Mouse (Mus musculus) forebrain, embryonic 10.5 days (tissue): Measurements from ENCODE around the gene Cnga2. TPM values are rescaled to one million over a fixed set of nuclear protein-coding genes. Genes with fewer than 3 reads are reported as not detected.
A peak's percentile ranks its signal among the peaks of the same experiment; 100 is the strongest.

Source experiments
- DNase-seq: peaks from one replicate; pipeline ENCODE4 v3.0.0-alpha.2; 2017; ENCODE audit warnings: low spot score; ENCODE audit errors: extremely low spot score
- H3K27ac ChIP-seq: fragments of 300-500 bp; sonication (generic); 2 replicates; pipeline ENCODE4 v1.5.1; 2016; ENCODE audit warnings: mild to moderate bottlenecking
- H3K27me3 ChIP-seq: fragments of 300-500 bp; sonication (generic); 2 replicates; pipeline ENCODE4 v1.6.1; 2016; ENCODE audit warnings: mild to moderate bottlenecking; ENCODE audit not compliant: poor library complexity, severe bottlenecking
- H3K36me3 ChIP-seq: fragments of 300-500 bp; sonication (generic); replicated peaks from 2 replicates; pipeline ENCODE4 v1.6.1; 2016; ENCODE audit warnings: mild to moderate bottlenecking, moderate library complexity
- H3K4me1 ChIP-seq: fragments of 300-500 bp; sonication (generic); 2 replicates; pipeline ENCODE4 v1.6.1; 2016
- H3K4me3 ChIP-seq: fragments of 300-500 bp; sonication (generic); 2 replicates; pipeline ENCODE4 v1.5.1; 2016; ENCODE audit warnings: mild to moderate bottlenecking, moderate library complexity
- H3K9me3 ChIP-seq: fragments of 300-500 bp; sonication (generic); 2 replicates; pipeline ENCODE4 v1.6.1; 2016; ENCODE audit warnings: mild to moderate bottlenecking, moderate library complexity
- WGBS: fragments of 180-500 bp; shearing (Covaris S2); methylation state at CpG from one replicate; pipeline ENCODE4 v1.1.7; 2016; 5-methylcytosine and 5-hydroxymethylcytosine counted together
- polyA plus RNA-seq: library from polyadenylated mRNA; unstranded; fragments of >200 nt; fragmentation: Nextera tagmentation; extraction: Ambion mirVana; gene quantifications from 2 replicates; pipeline ENCODE4 v1.2.1, GENCODE M21; 2016

Cnga2 gene
- polyA plus RNA-seq, 1 experiment from 2014 or later: 0.07 TPM

- H3K4me3 ChIP-seq: no peak overlapping the region
- no peaks in the 10 kb centered on the region for H3K27me3 ChIP-seq
- 91% methylated on average over 1 of the region's 1 CpGs for WGBS
- H3K36me3 ChIP-seq: no peaks in the 10 kb centered on the region
- no peak overlapping the region for H3K27ac ChIP-seq
- DNase-seq: no peak
- H3K9me3 ChIP-seq: no peaks in the 10 kb centered on the region
- no peaks in the 10 kb centered on the region for H3K4me1 ChIP-seq
These were observed 7.9 kb upstream of the Cnga2 start for GRCm38 (mm10) chrX:71983775-71984174.

GRCm38 (mm10) chrX:71995972-71996371, 4.3 kb downstream of the Cnga2 start:
- DNase-seq: no peak
- no peaks in the 10 kb centered on the region for H3K36me3 ChIP-seq
- H3K9me3 ChIP-seq: no peaks in the 10 kb centered on the region
- 77% methylated on average over 1 of the region's 1 CpGs for WGBS
- no peak overlapping the region for H3K27ac ChIP-seq
- H3K27me3 ChIP-seq: peaks cover 21% of the 10 kb centered on the region
- no peaks in the 10 kb centered on the region for H3K4me1 ChIP-seq
- no peak overlapping the region for H3K4me3 ChIP-seq

GRCm38 (mm10) chrX:72009930-72010329, 18.3 kb downstream of the Cnga2 start:
- Histone ChIP-seq H3K4me3 (no peak overlapping the region), H3K27ac (no peak overlapping the region), H3K9me3 (no peaks in the 10 kb centered on the region), H3K4me1 (no peaks in the 10 kb centered on the region), H3K27me3 (no peaks in the 10 kb centered on the region), H3K36me3 (no peaks in the 10 kb centered on the region)
- no peak for DNase-seq

GRCm38 (mm10) chrX:72012236-72012635, 20.6 kb downstream of the Cnga2 start:
- no peak for DNase-seq
- Histone ChIP-seq H3K36me3 (no peaks in the 10 kb centered on the region), H3K27me3 (no peaks in the 10 kb centered on the region), H3K9me3 (no peaks in the 10 kb centered on the region), H3K4me1 (no peaks in the 10 kb centered on the region), H3K27ac (no peak overlapping the region), H3K4me3 (no peak overlapping the region)
- 74% methylated on average over 9 of the region's 9 CpGs for WGBS

- 32% methylated on average over 3 of the region's 3 CpGs for WGBS
- no peaks in the 10 kb centered on the region for H3K4me1 ChIP-seq
- H3K9me3 ChIP-seq: no peaks in the 10 kb centered on the region
- H3K36me3 ChIP-seq: no peaks in the 10 kb centered on the region
- H3K27me3 ChIP-seq: no peaks in the 10 kb centered on the region
- no peak overlapping the region for H3K27ac ChIP-seq
- no peak overlapping the region for H3K4me3 ChIP-seq
- DNase-seq: peak; percentile 18
These were observed 21.2 kb downstream of the Cnga2 start for GRCm38 (mm10) chrX:72012804-72013203.

GRCm38 (mm10) chrX:72022241-72022640, 30.6 kb downstream of the Cnga2 start:
- Histone ChIP-seq H3K9me3 (no peaks in the 10 kb centered on the region), H3K4me1 (no peaks in the 10 kb centered on the region), H3K27ac (no peak overlapping the region), H3K36me3 (no peaks in the 10 kb centered on the region), H3K4me3 (no peak overlapping the region), H3K27me3 (peaks cover 4% of the 10 kb centered on the region; the same call in 1 of the 2 replicates)
- 85% methylated on average over 1 of the region's 1 CpGs for WGBS
- no peak for DNase-seq

- H3K9me3 ChIP-seq: no peaks in the 10 kb centered on the region
- peak; percentile 27 for DNase-seq
- no peak overlapping the region for H3K4me3 ChIP-seq
- H3K4me1 ChIP-seq: no peaks in the 10 kb centered on the region
- peaks cover 4% of the 10 kb centered on the region; the same call in 1 of the 2 replicates for H3K27me3 ChIP-seq
- no peak overlapping the region for H3K27ac ChIP-seq
- H3K36me3 ChIP-seq: no peaks in the 10 kb centered on the region
- WGBS: 39% methylated on average over 10 of the region's 10 CpGs
These were observed 31.2 kb downstream of the Cnga2 start for GRCm38 (mm10) chrX:72022750-72023398.

- Histone ChIP-seq H3K27ac (no peak overlapping the region), H3K36me3 (no peaks in the 10 kb centered on the region), H3K4me3 (no peak overlapping the region), H3K9me3 (no peaks in the 10 kb centered on the region), H3K4me1 (no peaks in the 10 kb centered on the region), H3K27me3 (peaks cover 4% of the 10 kb centered on the region; the same call in 1 of the 2 replicates)
- DNase-seq: no peak
- 76% methylated on average over 3 of the region's 3 CpGs for WGBS
These were observed 31.9 kb downstream of the Cnga2 start for GRCm38 (mm10) chrX:72023542-72023941.

GRCm38 (mm10) chrX:72044056-72044455, 52.4 kb downstream of the Cnga2 start:
- no peaks in the 10 kb centered on the region for H3K4me1 ChIP-seq
- H3K27ac ChIP-seq: no peak overlapping the region
- WGBS: 66% methylated on average over 3 of the region's 3 CpGs
- no peaks in the 10 kb centered on the region for H3K9me3 ChIP-seq
- H3K4me3 ChIP-seq: no peak overlapping the region
- H3K36me3 ChIP-seq: no peaks in the 10 kb centered on the region
- no peaks in the 10 kb centered on the region for H3K27me3 ChIP-seq
- DNase-seq: no peak

- WGBS: 89% methylated on average over 2 of the region's 2 CpGs
- H3K9me3 ChIP-seq: no peaks in the 10 kb centered on the region
- H3K4me3 ChIP-seq: no peak overlapping the region
- no peaks in the 10 kb centered on the region for H3K36me3 ChIP-seq
- no peaks in the 10 kb centered on the region for H3K4me1 ChIP-seq
- H3K27me3 ChIP-seq: no peaks in the 10 kb centered on the region
- no peak overlapping the region for H3K27ac ChIP-seq
- no peak for DNase-seq
These were observed 56.3 kb downstream of the Cnga2 start for GRCm38 (mm10) chrX:72047918-72048317.

Other genes with a start within 250 kb of the Cnga2 start
- gene Vma21, start 175.9 kb upstream of the Cnga2 start, polyA plus RNA-seq: 44.9 and 52.9 TPM in 2 replicates
- 0.26 TPM in 1 of 2 replicates, not detected in the other for gene Gm1141, start 70.8 kb upstream of the Cnga2 start, polyA plus RNA-seq
- 7.1 and 7.6 TPM in 2 replicates for gene Prrg3, start 29.2 kb upstream of the Cnga2 start, polyA plus RNA-seq
- gene Fate1, start 18.9 kb upstream of the Cnga2 start, polyA plus RNA-seq: not detected in 2 replicates
- gene Magea4, start 230.2 kb downstream of the Cnga2 start, polyA plus RNA-seq: not detected in 2 replicates